Mouse (Mus musculus) hindbrain, embryonic 14.5 days (tissue): ENCODE measurements around the gene Pitpnm1. TPM values are rescaled to one million over a fixed set of nuclear protein-coding genes. Genes with fewer than 3 reads are reported as not detected.
"Not testable (repeated sequence)": the region's sequence is repeated elsewhere in the genome, so short reads cannot be mapped to it uniquely, and the experiment has no call there.

Experiments used
- ATAC-seq: fragments of 200-750 bp; cut with Nextera tagmentation; 2 replicates; pipeline ENCODE4 v1.8.0; 2017; ENCODE audit warnings: moderate number of reproducible peaks, mild to moderate bottlenecking, moderate TSS enrichment, moderate library complexity; ENCODE audit not compliant: low FRiP score
- DNase-seq: peaks from one replicate; pipeline ENCODE4 v3.0.0-alpha.2; 2015; ENCODE audit warnings: low spot score
- H3K27ac ChIP-seq: fragments of 300-500 bp; sonication (generic); 2 replicates; pipeline ENCODE4 v1.5.1; 2014; ENCODE audit warnings: mild to moderate bottlenecking, moderate library complexity
- H3K27me3 ChIP-seq: fragments of 300-500 bp; sonication (generic); 2 replicates; pipeline ENCODE4 v1.6.1; 2014; ENCODE audit warnings: mild to moderate bottlenecking, low read length, mixed read lengths; ENCODE audit not compliant: control insufficient read depth, insufficient read depth
- H3K36me3 ChIP-seq: fragments of 300-500 bp; sonication (generic); replicated peaks from 2 replicates; pipeline ENCODE4 v1.6.1; 2014; ENCODE audit not compliant: control insufficient read depth, insufficient read depth
- H3K4me1 ChIP-seq: fragments of 300-500 bp; sonication (generic); replicated peaks from 2 replicates; pipeline ENCODE4 v1.6.1; 2014; ENCODE audit warnings: antibody characterized with exemption, low read length, mixed read lengths; ENCODE audit not compliant: control insufficient read depth, insufficient read depth
- H3K4me2 ChIP-seq: fragments of 300-500 bp; sonication (generic); replicated peaks from 2 replicates; pipeline ENCODE4 v1.6.1; 2014; ENCODE audit warnings: mild to moderate bottlenecking, moderate library complexity
- H3K4me3 ChIP-seq: fragments of 300-500 bp; sonication (generic); replicated peaks from 2 replicates; pipeline ENCODE4 v1.5.1; 2014; ENCODE audit warnings: mild to moderate bottlenecking, low read length
- H3K9ac ChIP-seq: fragments of 300-500 bp; sonication (generic); 2 replicates; pipeline ENCODE4 v1.6.1; 2014
- H3K9me3 ChIP-seq: fragments of 300-500 bp; sonication (generic); 2 replicates; pipeline ENCODE4 v1.6.1; 2016; ENCODE audit warnings: low read length; ENCODE audit not compliant: control insufficient read depth
- WGBS: fragments of 180-500 bp; shearing (Covaris S2); extraction: QIAGEN DNeasy Blood & Tissue Kit; methylation state at CpG from one replicate; pipeline ENCODE4 v1.1.7; 2014; 5-methylcytosine and 5-hydroxymethylcytosine counted together
- polyA plus RNA-seq: library from polyadenylated mRNA; unstranded; fragments of >200 nt; fragmentation: Nextera tagmentation; extraction: Ambion mirVana; gene quantifications from 2 replicates; pipeline ENCODE4 v1.2.1, GENCODE M21; 2014

The Pitpnm1 gene
- polyA plus RNA-seq, 1 experiment from 2014 or later, result 70.0 TPM

GRCm38 (mm10) chr19:4066877-4067276, 32.9 kb upstream of the Pitpnm1 start:
- no peak for DNase-seq
- no peaks in the 10 kb centered on the region for H3K36me3 ChIP-seq
- H3K27ac ChIP-seq, result no peak overlapping the region
- no peak overlapping the region for H3K9ac ChIP-seq
- no peaks in the 10 kb centered on the region for H3K27me3 ChIP-seq
- no peak overlapping the region for H3K4me2 ChIP-seq
- no peak for ATAC-seq
- no peak overlapping the region for H3K4me3 ChIP-seq
- H3K9me3 ChIP-seq, result no peaks in the 10 kb centered on the region
- no peaks in the 10 kb centered on the region for H3K4me1 ChIP-seq

- H3K27ac ChIP-seq, DNase-seq, H3K27me3 ChIP-seq, H3K36me3 ChIP-seq, H3K4me1 ChIP-seq, H3K4me2 ChIP-seq, H3K9ac ChIP-seq, ATAC-seq, H3K4me3 ChIP-seq, H3K9me3 ChIP-seq: not testable (repeated sequence)
- 87% methylated on average over 2 of the region's 2 CpGs for WGBS
Measured at GRCm38 (mm10) chr19:4068242-4068641, 31.6 kb upstream of the Pitpnm1 start.

- 64% methylated on average over 15 of the region's 15 CpGs for WGBS
- no peak overlapping the region for H3K9ac ChIP-seq
- no peak for ATAC-seq
- no peaks in the 10 kb centered on the region for H3K27me3 ChIP-seq
- no peak overlapping the region for H3K4me2 ChIP-seq
- H3K4me1 ChIP-seq, result no peaks in the 10 kb centered on the region
- no peaks in the 10 kb centered on the region for H3K36me3 ChIP-seq
- no peak overlapping the region for H3K4me3 ChIP-seq
- no peak overlapping the region for H3K27ac ChIP-seq
- H3K9me3 ChIP-seq, result no peaks in the 10 kb centered on the region
- DNase-seq, result no peak
Measured at GRCm38 (mm10) chr19:4068717-4069410, 30.9 kb upstream of the Pitpnm1 start.

GRCm38 (mm10) chr19:4070311-4070710, 29.5 kb upstream of the Pitpnm1 start:
- H3K4me1 ChIP-seq, result no peaks in the 10 kb centered on the region
- no peaks in the 10 kb centered on the region for H3K9me3 ChIP-seq
- H3K27ac ChIP-seq, result no peak overlapping the region
- DNase-seq, result no peak
- H3K36me3 ChIP-seq, result no peaks in the 10 kb centered on the region
- no peak overlapping the region for H3K4me2 ChIP-seq
- no peak overlapping the region for H3K9ac ChIP-seq
- H3K4me3 ChIP-seq, result no peak overlapping the region
- WGBS, result 77% methylated on average over 15 of the region's 15 CpGs
- no peak for ATAC-seq
- H3K27me3 ChIP-seq, result no peaks in the 10 kb centered on the region

- H3K36me3 ChIP-seq, result no peaks in the 10 kb centered on the region
- DNase-seq (no peak), ATAC-seq (no peak)
- no peak overlapping the region for H3K4me2 ChIP-seq
- H3K9me3 ChIP-seq, result no peaks in the 10 kb centered on the region
- no peaks in the 10 kb centered on the region for H3K4me1 ChIP-seq
- 84% methylated on average over 8 of the region's 8 CpGs for WGBS
- H3K4me3 ChIP-seq, result no peak overlapping the region
- no peaks in the 10 kb centered on the region for H3K27me3 ChIP-seq
- no peak overlapping the region for H3K9ac ChIP-seq
- H3K27ac ChIP-seq, result no peak overlapping the region
Measured at GRCm38 (mm10) chr19:4070756-4071155, 29.0 kb upstream of the Pitpnm1 start.

GRCm38 (mm10) chr19:4071406-4071805, 28.4 kb upstream of the Pitpnm1 start:
- Histone ChIP-seq H3K4me3 (no peak overlapping the region), H3K4me2 (no peak overlapping the region), H3K9ac (no peak overlapping the region), H3K9me3 (no peaks in the 10 kb centered on the region), H3K4me1 (no peaks in the 10 kb centered on the region), H3K36me3 (no peaks in the 10 kb centered on the region), H3K27ac (no peak overlapping the region), H3K27me3 (no peaks in the 10 kb centered on the region)
- no peak for ATAC-seq
- no peak for DNase-seq
- 89% methylated on average over 6 of the region's 6 CpGs for WGBS

GRCm38 (mm10) chr19:4072706-4073424, 26.9 kb upstream of the Pitpnm1 start:
- Histone ChIP-seq H3K9me3 (no peaks in the 10 kb centered on the region), H3K36me3 (no peaks in the 10 kb centered on the region), H3K9ac (no peak overlapping the region), H3K27me3 (no peaks in the 10 kb centered on the region), H3K27ac (no peak overlapping the region), H3K4me1 (no peaks in the 10 kb centered on the region), H3K4me2 (no peak overlapping the region), H3K4me3 (no peak overlapping the region)
- DNase-seq (no peak), ATAC-seq (no peak)
- 89% methylated on average over 6 of the region's 6 CpGs for WGBS

- no peak overlapping the region for H3K4me3 ChIP-seq
- no peaks in the 10 kb centered on the region for H3K27me3 ChIP-seq
- no peaks in the 10 kb centered on the region for H3K9me3 ChIP-seq
- DNase-seq, result no peak
- no peaks in the 10 kb centered on the region for H3K36me3 ChIP-seq
- 79% methylated on average over 1 of the region's 1 CpGs for WGBS
- H3K4me2 ChIP-seq, result no peak overlapping the region
- no peaks in the 10 kb centered on the region for H3K4me1 ChIP-seq
- ATAC-seq, result no peak
- H3K9ac ChIP-seq, result no peak overlapping the region
- no peak overlapping the region for H3K27ac ChIP-seq
Measured at GRCm38 (mm10) chr19:4075531-4075930, 24.3 kb upstream of the Pitpnm1 start.

- Histone ChIP-seq H3K4me3 (no peak overlapping the region), H3K27ac (no peak overlapping the region), H3K4me1 (no peaks in the 10 kb centered on the region), H3K4me2 (no peak overlapping the region), H3K9me3 (no peaks in the 10 kb centered on the region), H3K27me3 (no peaks in the 10 kb centered on the region), H3K9ac (no peak overlapping the region), H3K36me3 (no peaks in the 10 kb centered on the region)
- ATAC-seq (no peak), DNase-seq (no peak)
- 85% methylated on average over 1 of the region's 1 CpGs for WGBS
Measured at GRCm38 (mm10) chr19:4079594-4079993, 20.2 kb upstream of the Pitpnm1 start.
